Mouse (Mus musculus) liver, postnatal 0 days (tissue): ENCODE results near the gene Snrpd2. TPM values are rescaled to one million over a fixed set of nuclear protein-coding genes. Genes with fewer than 3 reads are reported as not detected.
A peak's percentile ranks its signal among the peaks of the same experiment; 100 is the strongest.

Source experiments
- ATAC-seq: fragments of 200-750 bp; cut with Nextera tagmentation; 2 replicates; pipeline ENCODE4 v1.8.0; 2017; ENCODE audit warnings: mild to moderate bottlenecking, moderate library complexity
- DNase-seq: peaks from one replicate; pipeline ENCODE4 v3.0.0-alpha.2; 2016
- H3K27ac ChIP-seq: fragments of 300-500 bp; sonication (generic); 2 replicates; pipeline ENCODE4 v1.5.1; 2014; ENCODE audit warnings: antibody characterized with exemption, moderate library complexity, mild to moderate bottlenecking, low read depth
- H3K27me3 ChIP-seq: fragments of 300-500 bp; sonication (generic); 2 replicates; pipeline ENCODE4 v1.6.1; 2014; ENCODE audit warnings: low read length, control low read depth, mixed read lengths; ENCODE audit not compliant: insufficient read depth
- H3K36me3 ChIP-seq: fragments of 300-500 bp; sonication (generic); replicated peaks from 2 replicates; pipeline ENCODE4 v1.6.1; 2014; ENCODE audit warnings: mild to moderate bottlenecking, control low read depth, low read length, moderate library complexity, mixed read lengths; ENCODE audit not compliant: insufficient read depth
- H3K4me1 ChIP-seq: fragments of 300-500 bp; sonication (generic); 2 replicates; pipeline ENCODE4 v1.6.1; 2014; ENCODE audit warnings: antibody characterized with exemption, mild to moderate bottlenecking, control low read depth; ENCODE audit not compliant: insufficient read depth
- H3K4me2 ChIP-seq: fragments of 300-500 bp; sonication (generic); 2 replicates; pipeline ENCODE4 v1.6.1; 2014; ENCODE audit warnings: low read depth, mild to moderate bottlenecking, low read length, moderate library complexity, mixed read lengths
- H3K4me3 ChIP-seq: fragments of 300-500 bp; sonication (generic); 2 replicates; pipeline ENCODE4 v1.5.1; 2014; ENCODE audit warnings: low read depth, low read length
- H3K9ac ChIP-seq: fragments of 300-500 bp; sonication (generic); replicated peaks from 2 replicates; pipeline ENCODE4 v1.6.1; 2014; ENCODE audit warnings: mild to moderate bottlenecking, moderate library complexity
- H3K9me3 ChIP-seq: fragments of 300-500 bp; sonication (generic); 2 replicates; pipeline ENCODE4 v1.6.1; 2016; ENCODE audit warnings: mild to moderate bottlenecking, control low read depth, low read length, mixed read lengths
- CTCF ChIP-seq: sonication (generic); IDR thresholded peaks from 2 replicates; pipeline ENCODE4 v1.5.1; 2016; ENCODE audit warnings: antibody characterized with exemption, low read depth
- EP300 ChIP-seq: IDR thresholded peaks from 2 replicates; pipeline ENCODE4 v1.6.1; 2016; ENCODE audit warnings: antibody characterized with exemption, low read depth, mild to moderate bottlenecking
- WGBS: fragments of 180-500 bp; shearing (Covaris S2); extraction: QIAGEN DNeasy Blood & Tissue Kit; methylation state at CpG from one replicate; pipeline ENCODE4 v1.1.7; 2014; ENCODE audit not compliant: insufficient replicate concordance; 5-methylcytosine and 5-hydroxymethylcytosine counted together
- polyA plus RNA-seq: library from polyadenylated mRNA; unstranded; fragments of >200 nt; fragmentation: Nextera tagmentation; extraction: Ambion mirVana; gene quantifications from 2 replicates; pipeline ENCODE4 v1.2.1, GENCODE M21; 2015

The Snrpd2 gene
- polyA plus RNA-seq, 1 experiment from 2014 or later, result 41.0 TPM

DNA sequence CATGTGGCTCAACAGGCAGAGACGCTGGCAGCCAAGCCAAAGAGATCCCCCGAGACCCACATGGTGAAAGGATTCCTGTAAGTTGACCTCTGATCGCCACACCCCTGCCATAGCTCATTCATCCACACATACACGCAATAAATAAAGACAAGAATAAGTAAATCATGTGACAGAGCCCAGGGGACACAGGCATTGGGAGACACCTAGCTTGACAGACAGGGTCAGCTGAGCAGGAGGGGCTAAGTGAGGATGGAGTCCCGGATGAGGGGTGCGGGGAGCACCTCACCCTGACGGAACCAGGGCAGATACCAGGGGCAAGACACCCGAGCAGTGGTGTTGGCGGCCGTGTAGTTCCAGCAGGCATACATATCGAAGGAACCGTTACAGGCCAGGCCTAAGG lies 14.2 kb downstream of the Snrpd2 start:
- Histone ChIP-seq H3K36me3 (no peaks in the 10 kb centered on the region), H3K4me2 (no peak overlapping the region), H3K4me3 (no peak overlapping the region), H3K4me1 (peaks cover 26% of the 10 kb centered on the region), H3K27ac (no peak overlapping the region), H3K9me3 (peaks cover 3% of the 10 kb centered on the region; the same call in 1 of the 2 replicates), H3K27me3 (peaks cover 34% of the 10 kb centered on the region), H3K9ac (no peak overlapping the region)
- no peak for ATAC-seq
- TF ChIP-seq CTCF, result no peak
- TF ChIP-seq EP300, result no peak
- WGBS, result 30% methylated on average over 12 of the region's 12 CpGs
- no peak for DNase-seq

GRCm38 (mm10) chr7:19164189-19164588 lies 14.7 kb downstream of the Snrpd2 start:
- ATAC-seq (no peak), DNase-seq (peak; percentile 34)
- Histone ChIP-seq H3K4me2 (peak overlapping the region; percentile 39; the same call in 1 of the 2 replicates), H3K4me3 (no peak overlapping the region), H3K36me3 (no peaks in the 10 kb centered on the region), H3K9me3 (peaks cover 3% of the 10 kb centered on the region; the same call in 1 of the 2 replicates), H3K4me1 (peaks cover 26% of the 10 kb centered on the region), H3K27me3 (peaks cover 33% of the 10 kb centered on the region), H3K9ac (no peak overlapping the region), H3K27ac (no peak overlapping the region)
- TF ChIP-seq EP300 (no peak), CTCF (no peak)
- 2% methylated on average over 6 of the region's 6 CpGs for WGBS

DNA sequence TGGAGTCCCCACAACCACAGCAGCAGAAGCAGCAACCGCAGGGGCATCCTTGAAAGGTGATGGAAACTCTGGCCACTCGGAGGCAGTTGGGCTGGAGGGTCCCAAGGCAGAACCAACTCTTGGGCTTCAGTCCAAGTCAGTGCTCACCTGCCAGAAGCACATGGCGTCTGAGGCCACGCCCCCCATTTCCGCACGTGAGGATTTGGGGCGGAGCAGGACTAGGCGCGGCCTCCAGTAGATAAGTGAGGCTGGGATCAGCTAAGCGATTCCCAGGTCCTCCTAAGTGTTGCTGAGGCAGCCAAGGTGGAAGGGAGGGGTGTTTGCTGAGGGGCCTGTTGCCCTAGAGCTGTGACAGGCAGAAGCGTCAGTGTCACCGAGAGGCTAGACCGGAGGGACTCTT lies 15.5 kb downstream of the Snrpd2 start:
- peak; percentile 62 for DNase-seq
- H3K4me3 ChIP-seq, result no peak overlapping the region

GRCm38 (mm10) chr7:19165656-19166423 lies 16.3 kb downstream of the Snrpd2 start, which contains the start of gene Gipr:
Gene Gipr, minus strand, starts transcription at chr7:19166127.
- H3K4me1 ChIP-seq, result peaks cover 15% of the 10 kb centered on the region
- H3K9me3 ChIP-seq, result peaks cover 3% of the 10 kb centered on the region; the same call in 1 of the 2 replicates
- H3K36me3 ChIP-seq, result no peaks in the 10 kb centered on the region
- TF ChIP-seq EP300 (no peak), CTCF (no peak)
- peak within 1 kb of the TSS; percentile 39 for H3K4me2 ChIP-seq
- H3K9ac ChIP-seq, result no peak within 1 kb of the TSS
- ATAC-seq, result peak; percentile 48; the same call in 1 of the 2 replicates
- no peak within 1 kb of the TSS for H3K4me3 ChIP-seq
- H3K27ac ChIP-seq, result no peak within 1 kb of the TSS
- DNase-seq, result peak; percentile 38
- peaks cover 18% of the 10 kb centered on the region for H3K27me3 ChIP-seq
- WGBS, result 8% methylated on average over 14 of the region's 14 CpGs

More for the DNA sequence above, 15.5 kb downstream of the Snrpd2 start:
- 3% methylated on average over 13 of the region's 13 CpGs for WGBS
- Histone ChIP-seq H3K4me2 (peak overlapping the region; percentile 39), H3K9me3 (peaks cover 3% of the 10 kb centered on the region; the same call in 1 of the 2 replicates), H3K27me3 (peaks cover 27% of the 10 kb centered on the region), H3K36me3 (no peaks in the 10 kb centered on the region), H3K9ac (no peak overlapping the region), H3K27ac (no peak overlapping the region), H3K4me1 (peaks cover 23% of the 10 kb centered on the region)
- TF ChIP-seq CTCF (no peak), EP300 (no peak)
- ATAC-seq, result no peak

- peaks cover 3% of the 10 kb centered on the region; the same call in 1 of the 2 replicates for H3K9me3 ChIP-seq
- peaks cover 15% of the 10 kb centered on the region for H3K4me1 ChIP-seq
- ATAC-seq (no peak), DNase-seq (no peak)
- H3K27me3 ChIP-seq, result peaks cover 16% of the 10 kb centered on the region
- no peak overlapping the region for H3K27ac ChIP-seq
- H3K36me3 ChIP-seq, result no peaks in the 10 kb centered on the region
- TF ChIP-seq EP300, result no peak
- peak; percentile 49 for TF ChIP-seq CTCF
- H3K4me2 ChIP-seq, result no peak overlapping the region
- WGBS, result 77% methylated on average over 3 of the region's 3 CpGs
- H3K4me3 ChIP-seq, result no peak overlapping the region
- no peak overlapping the region for H3K9ac ChIP-seq
Measured at GRCm38 (mm10) chr7:19166990-19167389, 17.5 kb downstream of the Snrpd2 start.

DNA sequence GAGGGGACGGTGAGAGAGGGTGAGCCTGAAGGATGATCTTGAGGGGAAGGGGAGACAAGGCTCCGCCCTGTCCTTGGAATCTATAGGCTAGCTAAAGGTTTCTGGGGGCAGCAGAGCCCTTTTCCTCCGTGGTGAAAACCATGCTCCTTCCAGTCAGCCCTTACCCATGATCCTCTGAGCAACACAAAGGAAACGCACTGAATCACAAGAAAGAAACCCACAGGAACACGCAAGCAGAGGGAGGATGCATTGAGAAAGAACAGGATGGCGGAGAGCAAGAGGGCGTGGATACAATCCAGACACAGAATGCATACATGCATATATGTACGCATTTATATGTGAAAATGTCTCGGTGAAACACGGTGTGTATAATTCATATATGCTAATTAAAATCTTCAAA lies 20.0 kb downstream of the Snrpd2 start:
- no peak for TF ChIP-seq CTCF
- no peak for TF ChIP-seq EP300
- no peak overlapping the region for H3K4me2 ChIP-seq
- peaks cover 16% of the 10 kb centered on the region for H3K4me1 ChIP-seq
- peaks cover 9% of the 10 kb centered on the region for H3K27me3 ChIP-seq
- ATAC-seq (no peak), DNase-seq (no peak)
- no peaks in the 10 kb centered on the region for H3K36me3 ChIP-seq
- H3K9ac ChIP-seq, result no peak overlapping the region
- H3K4me3 ChIP-seq, result no peak overlapping the region
- WGBS, result 47% methylated on average over 10 of the region's 10 CpGs
- no peak overlapping the region for H3K27ac ChIP-seq
- H3K9me3 ChIP-seq, result peaks cover 3% of the 10 kb centered on the region; the same call in 1 of the 2 replicates
